Mouse (Mus musculus): ENCODE measurements around the gene Pacsin2. TPM values are rescaled to one million over a fixed set of nuclear protein-coding genes. Genes with fewer than 3 reads are reported as not detected.

Pacsin2 gene
- polyA plus RNA-seq, 1 experiment from 2014 or later = 76.4 TPM

GRCm38 (mm10) chr15:83422299-83422981 is 42.0 kb downstream of the Pacsin2 start:
- Histone ChIP-seq H3K9me3 (ENCODE audit: control insufficient read depth, low read length) (no peaks in the 10 kb centered on the region), H3K27me3 (replicated peaks; ENCODE audit: control insufficient read depth, insufficient read depth, low read length) (no peaks in the 10 kb centered on the region), H3K4me2 (ENCODE audit: low read depth, low read length) (no peak overlapping the region), H3K27ac (ENCODE audit: low read length) (no peak overlapping the region), H3K4me3 (ENCODE audit: low read length) (no peak overlapping the region), H3K9ac (ENCODE audit: low read depth, low read length) (no peak overlapping the region), H3K36me3 (ENCODE audit: control insufficient read depth, insufficient read depth, low read length) (no peaks in the 10 kb centered on the region), H3K4me1 (ENCODE audit: control insufficient read depth, insufficient read depth, low read length) (peaks cover 21% of the 10 kb centered on the region)
- ATAC-seq = peak; percentile 74
- WGBS = 83% methylated on average over 15 of the region's 15 CpGs

GRCm38 (mm10) chr15:83419562-83419961 is 44.8 kb downstream of the Pacsin2 start:
- no peaks in the 10 kb centered on the region for H3K27me3 ChIP-seq (replicated peaks; ENCODE audit: control insufficient read depth, insufficient read depth, low read length)
- no peak overlapping the region for H3K27ac ChIP-seq (ENCODE audit: low read length)
- peaks cover 22% of the 10 kb centered on the region for H3K4me1 ChIP-seq (ENCODE audit: control insufficient read depth, insufficient read depth, low read length)
- no peak overlapping the region for H3K4me2 ChIP-seq (ENCODE audit: low read depth, low read length)
- no peak overlapping the region for H3K9ac ChIP-seq (ENCODE audit: low read depth, low read length)
- no peak overlapping the region for H3K4me3 ChIP-seq (ENCODE audit: low read length)
- no peak for ATAC-seq
- 84% methylated on average over 2 of the region's 2 CpGs for WGBS
- no peaks in the 10 kb centered on the region for H3K36me3 ChIP-seq (ENCODE audit: control insufficient read depth, insufficient read depth, low read length)
- no peaks in the 10 kb centered on the region for H3K9me3 ChIP-seq (ENCODE audit: control insufficient read depth, low read length)

DNA sequence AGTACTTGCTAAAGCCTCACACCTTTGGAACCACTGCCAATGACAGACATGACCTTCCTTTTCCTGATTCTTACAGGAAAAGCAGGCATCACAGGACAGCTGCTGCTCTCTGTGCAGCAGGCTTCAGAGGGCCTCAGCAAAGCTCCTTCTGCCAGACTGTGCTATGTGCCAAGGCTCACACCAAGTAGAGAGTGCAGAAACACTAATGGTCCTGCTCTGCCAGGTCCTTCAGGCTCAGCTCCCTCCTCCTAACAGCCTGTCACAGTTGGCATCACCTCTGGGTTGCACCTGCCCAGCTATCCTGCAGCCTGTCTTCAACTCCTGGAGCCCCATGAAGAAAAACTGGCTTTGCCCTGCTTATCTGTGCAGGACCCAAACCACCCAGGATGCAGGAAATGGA is 45.7 kb downstream of the Pacsin2 start:
- Histone ChIP-seq H3K36me3 (ENCODE audit: control insufficient read depth, insufficient read depth, low read length) (no peaks in the 10 kb centered on the region), H3K4me3 (ENCODE audit: low read length) (no peak overlapping the region), H3K9me3 (ENCODE audit: control insufficient read depth, low read length) (no peaks in the 10 kb centered on the region), H3K27me3 (replicated peaks; ENCODE audit: control insufficient read depth, insufficient read depth, low read length) (no peaks in the 10 kb centered on the region), H3K27ac (ENCODE audit: low read length) (no peak overlapping the region), H3K4me2 (ENCODE audit: low read depth, low read length) (no peak overlapping the region), H3K4me1 (ENCODE audit: control insufficient read depth, insufficient read depth, low read length) (peaks cover 19% of the 10 kb centered on the region), H3K9ac (ENCODE audit: low read depth, low read length) (no peak overlapping the region)
- ATAC-seq = no peak

DNA sequence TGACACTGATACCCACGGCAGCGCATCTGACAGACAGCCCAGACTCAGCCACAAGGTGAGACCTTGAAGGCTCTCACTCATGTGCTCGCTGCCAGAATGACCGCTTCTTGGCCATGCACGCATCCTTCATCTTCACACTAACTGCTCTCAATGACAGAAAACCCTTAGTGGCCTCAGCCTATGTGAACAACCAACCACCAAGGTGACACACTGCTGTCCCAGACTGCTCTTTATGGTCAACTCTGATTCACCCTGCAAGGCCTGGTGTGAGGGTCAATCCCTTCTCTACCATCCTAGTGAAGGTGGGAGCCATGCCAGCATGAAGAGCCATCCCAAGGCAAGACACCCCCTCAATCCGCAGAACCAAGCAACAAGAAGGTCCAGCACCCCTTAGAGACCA is 46.5 kb downstream of the Pacsin2 start:
- Histone ChIP-seq H3K4me3 (ENCODE audit: low read length) (no peak overlapping the region), H3K27ac (ENCODE audit: low read length) (no peak overlapping the region), H3K36me3 (ENCODE audit: control insufficient read depth, insufficient read depth, low read length) (no peaks in the 10 kb centered on the region), H3K9ac (ENCODE audit: low read depth, low read length) (no peak overlapping the region), H3K4me1 (ENCODE audit: control insufficient read depth, insufficient read depth, low read length) (peaks cover 16% of the 10 kb centered on the region), H3K4me2 (ENCODE audit: low read depth, low read length) (no peak overlapping the region), H3K27me3 (replicated peaks; ENCODE audit: control insufficient read depth, insufficient read depth, low read length) (no peaks in the 10 kb centered on the region), H3K9me3 (ENCODE audit: control insufficient read depth, low read length) (no peaks in the 10 kb centered on the region)
- 90% methylated on average over 6 of the region's 6 CpGs for WGBS
- no peak for ATAC-seq

DNA sequence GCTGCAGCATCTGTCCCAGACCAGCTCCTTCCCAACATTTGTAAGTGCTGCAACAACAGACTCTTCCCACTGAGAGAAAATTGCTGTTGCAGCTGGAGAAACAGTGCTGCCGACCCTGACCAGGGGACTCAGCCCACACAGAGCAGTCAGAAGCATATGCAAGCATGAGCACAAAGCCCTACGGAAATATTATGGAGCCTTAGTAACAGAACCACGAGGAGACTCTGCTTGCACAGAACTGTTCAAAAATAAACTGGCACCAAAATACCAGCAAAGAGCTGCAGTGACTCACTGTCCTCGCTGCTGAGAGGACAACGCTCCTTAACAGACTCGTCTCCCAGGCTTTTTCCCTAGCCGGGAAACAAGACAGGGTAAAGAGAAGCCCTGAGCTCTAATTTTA is 47.0 kb downstream of the Pacsin2 start:
- WGBS = 63% methylated on average over 7 of the region's 7 CpGs
- Histone ChIP-seq H3K4me1 (ENCODE audit: control insufficient read depth, insufficient read depth, low read length) (peaks cover 12% of the 10 kb centered on the region), H3K9me3 (ENCODE audit: control insufficient read depth, low read length) (no peaks in the 10 kb centered on the region), H3K36me3 (ENCODE audit: control insufficient read depth, insufficient read depth, low read length) (no peaks in the 10 kb centered on the region), H3K27ac (ENCODE audit: low read length) (no peak overlapping the region), H3K4me3 (ENCODE audit: low read length) (no peak overlapping the region), H3K27me3 (replicated peaks; ENCODE audit: control insufficient read depth, insufficient read depth, low read length) (no peaks in the 10 kb centered on the region), H3K4me2 (ENCODE audit: low read depth, low read length) (no peak overlapping the region), H3K9ac (ENCODE audit: low read depth, low read length) (no peak overlapping the region)
- no peak for ATAC-seq

DNA sequence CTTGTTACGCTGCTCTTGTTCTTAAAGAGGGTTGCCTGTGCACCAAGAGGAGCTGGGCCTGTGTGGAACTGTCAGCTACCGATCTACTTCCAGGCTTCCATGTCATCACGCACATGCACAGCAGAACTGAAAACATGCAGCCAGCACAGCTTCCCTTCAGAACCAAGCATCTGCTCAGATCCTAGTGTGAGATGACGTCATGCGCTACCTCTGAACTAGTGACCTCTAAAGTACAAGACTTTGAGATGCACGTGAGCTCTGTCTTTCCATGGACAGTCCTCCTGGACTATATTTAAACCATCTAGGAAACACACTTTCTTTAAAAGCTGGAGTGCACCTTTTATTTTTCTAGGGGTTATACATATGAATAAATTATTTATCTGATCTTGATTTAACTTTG is 49.0 kb downstream of the Pacsin2 start:
- no peak overlapping the region for H3K27ac ChIP-seq (ENCODE audit: low read length)
- H3K4me3 ChIP-seq (ENCODE audit: low read length) = no peak overlapping the region
- peaks cover 18% of the 10 kb centered on the region for H3K4me1 ChIP-seq (ENCODE audit: control insufficient read depth, insufficient read depth, low read length)
- no peak overlapping the region for H3K9ac ChIP-seq (ENCODE audit: low read depth, low read length)
- no peak overlapping the region for H3K4me2 ChIP-seq (ENCODE audit: low read depth, low read length)
- no peak for ATAC-seq
- no peaks in the 10 kb centered on the region for H3K36me3 ChIP-seq (ENCODE audit: control insufficient read depth, insufficient read depth, low read length)
- H3K9me3 ChIP-seq (ENCODE audit: control insufficient read depth, low read length) = no peaks in the 10 kb centered on the region
- no peaks in the 10 kb centered on the region for H3K27me3 ChIP-seq (replicated peaks; ENCODE audit: control insufficient read depth, insufficient read depth, low read length)
- WGBS = 72% methylated on average over 6 of the region's 6 CpGs

DNA sequence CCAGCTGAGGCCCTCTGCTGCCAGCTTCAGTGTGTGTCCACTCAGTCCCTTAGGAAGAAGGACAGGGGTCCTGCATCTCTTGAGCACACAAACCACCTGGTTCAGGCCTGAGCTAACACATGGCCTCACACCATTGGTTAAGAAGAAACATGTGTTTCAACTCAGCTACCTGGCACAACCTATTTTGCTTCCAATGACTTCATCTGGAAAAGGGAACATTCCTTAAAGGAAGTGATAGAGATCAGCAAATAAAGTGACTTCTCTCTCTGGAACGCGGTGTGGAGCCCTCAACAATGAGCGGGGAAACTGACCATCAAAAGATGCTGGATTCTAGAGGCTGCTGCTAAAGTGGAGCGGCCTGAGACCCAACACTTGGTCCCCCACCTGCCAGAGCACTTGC is 52.8 kb downstream of the Pacsin2 start:
- no peaks in the 10 kb centered on the region for H3K27me3 ChIP-seq (replicated peaks; ENCODE audit: control insufficient read depth, insufficient read depth, low read length)
- H3K4me3 ChIP-seq (ENCODE audit: low read length) = no peak overlapping the region
- no peaks in the 10 kb centered on the region for H3K9me3 ChIP-seq (ENCODE audit: control insufficient read depth, low read length)
- no peak overlapping the region for H3K4me2 ChIP-seq (ENCODE audit: low read depth, low read length)
- peaks cover 26% of the 10 kb centered on the region for H3K4me1 ChIP-seq (ENCODE audit: control insufficient read depth, insufficient read depth, low read length)
- 69% methylated on average over 4 of the region's 4 CpGs for WGBS
- no peak overlapping the region for H3K27ac ChIP-seq (ENCODE audit: low read length)
- H3K9ac ChIP-seq (ENCODE audit: low read depth, low read length) = no peak overlapping the region
- no peaks in the 10 kb centered on the region for H3K36me3 ChIP-seq (ENCODE audit: control insufficient read depth, insufficient read depth, low read length)
- no peak for ATAC-seq

DNA sequence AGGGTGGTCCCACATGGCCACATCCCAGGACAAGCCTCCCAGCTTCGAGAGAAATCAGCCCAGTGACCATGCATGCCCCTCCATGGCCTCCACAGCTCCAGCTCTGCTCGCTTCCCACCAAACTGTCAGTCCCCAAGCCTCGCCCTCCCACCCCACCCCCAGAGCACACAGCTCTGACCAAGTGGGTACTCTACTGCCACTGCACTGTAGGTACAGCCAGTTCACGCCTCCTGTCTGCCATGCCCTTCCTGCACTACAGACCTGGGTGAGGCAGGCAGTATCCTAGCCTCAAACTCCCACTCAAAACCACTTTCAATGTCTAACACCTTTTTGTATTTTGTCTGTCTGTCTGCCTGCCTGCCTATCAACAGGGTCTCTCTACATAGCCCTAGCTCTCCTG is 53.7 kb downstream of the Pacsin2 start:
- H3K4me3 ChIP-seq (ENCODE audit: low read length) = no peak overlapping the region
- WGBS = 82% methylated on average over 4 of the region's 4 CpGs
- no peak overlapping the region for H3K27ac ChIP-seq (ENCODE audit: low read length)
- no peaks in the 10 kb centered on the region for H3K27me3 ChIP-seq (replicated peaks; ENCODE audit: control insufficient read depth, insufficient read depth, low read length)
- peaks cover 26% of the 10 kb centered on the region for H3K4me1 ChIP-seq (ENCODE audit: control insufficient read depth, insufficient read depth, low read length)
- no peak for ATAC-seq
- no peaks in the 10 kb centered on the region for H3K9me3 ChIP-seq (ENCODE audit: control insufficient read depth, low read length)
- no peak overlapping the region for H3K9ac ChIP-seq (ENCODE audit: low read depth, low read length)
- peaks cover 3% of the 10 kb centered on the region; the same call in 1 of the 2 replicates for H3K36me3 ChIP-seq (ENCODE audit: control insufficient read depth, insufficient read depth, low read length)
- no peak overlapping the region for H3K4me2 ChIP-seq (ENCODE audit: low read depth, low read length)

DNA sequence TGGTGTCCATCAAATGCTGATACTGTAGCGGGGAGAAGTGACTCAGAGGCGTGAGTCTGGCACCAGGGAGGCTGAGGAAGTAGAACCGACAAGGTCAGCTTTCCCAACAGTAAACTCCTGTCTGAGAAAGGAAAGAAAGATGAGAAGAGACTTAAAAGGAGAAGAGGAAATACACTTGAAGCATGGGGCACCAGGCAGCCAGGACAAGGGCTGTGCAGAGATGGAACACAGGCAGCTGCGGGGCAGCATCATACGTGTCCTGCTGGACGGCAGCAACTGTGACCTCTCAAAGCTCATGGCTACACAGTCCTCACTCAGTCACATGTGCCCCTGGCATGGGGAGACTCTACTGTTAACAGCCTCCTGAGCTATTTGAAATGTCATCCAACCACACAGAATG is 54.1 kb downstream of the Pacsin2 start:
- Histone ChIP-seq H3K4me2 (ENCODE audit: low read depth, low read length) (no peak overlapping the region), H3K27ac (ENCODE audit: low read length) (no peak overlapping the region), H3K36me3 (ENCODE audit: control insufficient read depth, insufficient read depth, low read length) (peaks cover 3% of the 10 kb centered on the region; the same call in 1 of the 2 replicates), H3K9ac (ENCODE audit: low read depth, low read length) (no peak overlapping the region), H3K27me3 (replicated peaks; ENCODE audit: control insufficient read depth, insufficient read depth, low read length) (no peaks in the 10 kb centered on the region), H3K4me1 (ENCODE audit: control insufficient read depth, insufficient read depth, low read length) (peaks cover 26% of the 10 kb centered on the region), H3K9me3 (ENCODE audit: control insufficient read depth, low read length) (no peaks in the 10 kb centered on the region), H3K4me3 (ENCODE audit: low read length) (no peak overlapping the region)
- no peak for ATAC-seq
- WGBS = 45% methylated on average over 6 of the region's 6 CpGs

Data from intestine, embryonic 16.5 days (tissue).